Mouse (Mus musculus) stomach, embryonic 15.5 days (tissue): ENCODE measurements around the gene Exoc6. TPM values are rescaled to one million over a fixed set of nuclear protein-coding genes. Genes with fewer than 3 reads are reported as not detected.
A peak's percentile ranks its signal among the peaks of the same experiment; 100 is the strongest.
"Not testable (repeated sequence)": the region's sequence is repeated elsewhere in the genome, so short reads cannot be mapped to it uniquely, and the experiment has no call there.

ENCODE experiments used
- ATAC-seq: fragments of 200-750 bp; cut with Nextera tagmentation; 2 replicates; pipeline ENCODE4 v1.8.0; 2017; ENCODE audit warnings: low read depth, moderate number of reproducible peaks, moderate TSS enrichment; ENCODE audit not compliant: insufficient read depth, low FRiP score
- H3K27ac ChIP-seq: fragments of 300-500 bp; sonication (generic); 2 replicates; pipeline ENCODE4 v1.5.1; 2015; ENCODE audit warnings: mild to moderate bottlenecking, inconsistent platforms
- H3K27me3 ChIP-seq: fragments of 300-500 bp; sonication (generic); replicated peaks from 2 replicates; pipeline ENCODE4 v1.6.1; 2015; ENCODE audit warnings: inconsistent platforms
- H3K36me3 ChIP-seq: fragments of 300-500 bp; sonication (generic); 2 replicates; pipeline ENCODE4 v1.6.1; 2015; ENCODE audit warnings: inconsistent platforms
- H3K4me1 ChIP-seq: fragments of 300-500 bp; sonication (generic); 2 replicates; pipeline ENCODE4 v1.6.1; 2015; ENCODE audit warnings: inconsistent platforms
- H3K4me2 ChIP-seq: fragments of 300-500 bp; sonication (generic); 2 replicates; pipeline ENCODE4 v1.6.1; 2015; ENCODE audit warnings: mild to moderate bottlenecking, inconsistent platforms
- H3K4me3 ChIP-seq: fragments of 300-500 bp; sonication (generic); replicated peaks from 2 replicates; pipeline ENCODE4 v1.5.1; 2015; ENCODE audit warnings: inconsistent platforms
- H3K9ac ChIP-seq: fragments of 300-500 bp; sonication (generic); 2 replicates; pipeline ENCODE4 v1.6.1; 2015; ENCODE audit warnings: inconsistent platforms
- H3K9me3 ChIP-seq: fragments of 300-500 bp; sonication (generic); 2 replicates; pipeline ENCODE4 v1.6.1; 2016; ENCODE audit warnings: inconsistent platforms
- WGBS: fragments of 180-500 bp; shearing (Covaris S2); methylation state at CpG from one replicate; pipeline ENCODE4 v1.1.7; 2015; 5-methylcytosine and 5-hydroxymethylcytosine counted together
- polyA plus RNA-seq: library from polyadenylated mRNA; unstranded; fragments of >200 nt; fragmentation: Nextera tagmentation; extraction: Ambion mirVana; gene quantifications from 2 replicates; pipeline ENCODE4 v1.2.1, GENCODE M21; 2015

Exoc6 gene
- polyA plus RNA-seq, 1 experiment from 2014 or later, result 14.9 TPM

GRCm38 (mm10) chr19:37526768-37527167, 23.4 kb upstream of the Exoc6 start:
- H3K27me3 ChIP-seq, result no peaks in the 10 kb centered on the region
- H3K27ac ChIP-seq, result no peak overlapping the region
- no peak overlapping the region for H3K4me2 ChIP-seq
- H3K9me3 ChIP-seq, result no peaks in the 10 kb centered on the region
- WGBS, result 30% methylated on average over 8 of the region's 8 CpGs
- no peaks in the 10 kb centered on the region for H3K36me3 ChIP-seq
- no peak for ATAC-seq
- no peaks in the 10 kb centered on the region for H3K4me1 ChIP-seq
- H3K9ac ChIP-seq, result no peak overlapping the region
- no peak overlapping the region for H3K4me3 ChIP-seq

GRCm38 (mm10) chr19:37527736-37528135, 22.5 kb upstream of the Exoc6 start:
- ATAC-seq, H3K9ac ChIP-seq, H3K4me1 ChIP-seq, H3K4me2 ChIP-seq, H3K4me3 ChIP-seq, H3K27ac ChIP-seq, H3K36me3 ChIP-seq, H3K9me3 ChIP-seq, H3K27me3 ChIP-seq: not testable (repeated sequence)
- 92% methylated on average over 3 of the region's 3 CpGs for WGBS

GRCm38 (mm10) chr19:37528581-37528980, 21.6 kb upstream of the Exoc6 start:
- H3K27me3 ChIP-seq, result no peaks in the 10 kb centered on the region
- H3K36me3 ChIP-seq, result no peaks in the 10 kb centered on the region
- H3K9me3 ChIP-seq, result no peaks in the 10 kb centered on the region
- no peak for ATAC-seq
- no peak overlapping the region for H3K27ac ChIP-seq
- no peaks in the 10 kb centered on the region for H3K4me1 ChIP-seq
- 15% methylated on average over 6 of the region's 6 CpGs for WGBS
- no peak overlapping the region for H3K4me3 ChIP-seq
- no peak overlapping the region for H3K9ac ChIP-seq
- no peak overlapping the region for H3K4me2 ChIP-seq

GRCm38 (mm10) chr19:37529296-37529695, 20.9 kb upstream of the Exoc6 start:
- Histone ChIP-seq H3K9ac (no peak overlapping the region), H3K27ac (no peak overlapping the region), H3K36me3 (no peaks in the 10 kb centered on the region), H3K9me3 (no peaks in the 10 kb centered on the region), H3K4me3 (no peak overlapping the region), H3K27me3 (no peaks in the 10 kb centered on the region), H3K4me2 (no peak overlapping the region), H3K4me1 (no peaks in the 10 kb centered on the region)
- ATAC-seq, result no peak
- 80% methylated on average over 9 of the region's 9 CpGs for WGBS

GRCm38 (mm10) chr19:37529975-37530515, 20.2 kb upstream of the Exoc6 start:
- 32% methylated on average over 7 of the region's 7 CpGs for WGBS
- Histone ChIP-seq H3K9me3 (no peaks in the 10 kb centered on the region), H3K36me3 (no peaks in the 10 kb centered on the region), H3K27ac (no peak overlapping the region), H3K4me2 (no peak overlapping the region), H3K9ac (no peak overlapping the region), H3K27me3 (no peaks in the 10 kb centered on the region), H3K4me1 (no peaks in the 10 kb centered on the region), H3K4me3 (no peak overlapping the region)
- ATAC-seq, result no peak

- WGBS, result 74% methylated on average over 3 of the region's 3 CpGs
- no peak overlapping the region for H3K27ac ChIP-seq
- H3K27me3 ChIP-seq, result no peaks in the 10 kb centered on the region
Observed at GRCm38 (mm10) chr19:37530601-37531000, 19.6 kb upstream of the Exoc6 start.

GRCm38 (mm10) chr19:37531200-37531845, 18.9 kb upstream of the Exoc6 start:
- no peaks in the 10 kb centered on the region for H3K4me1 ChIP-seq
- H3K27ac ChIP-seq, result no peak overlapping the region
- no peaks in the 10 kb centered on the region for H3K9me3 ChIP-seq
- no peaks in the 10 kb centered on the region for H3K27me3 ChIP-seq
- WGBS, result 65% methylated on average over 7 of the region's 7 CpGs
- ATAC-seq, result no peak
- no peak overlapping the region for H3K4me2 ChIP-seq
- no peak overlapping the region for H3K9ac ChIP-seq
- no peak overlapping the region for H3K4me3 ChIP-seq
- H3K36me3 ChIP-seq, result no peaks in the 10 kb centered on the region

More at GRCm38 (mm10) chr19:37530601-37531000, 19.6 kb upstream of the Exoc6 start:
- Histone ChIP-seq H3K9me3 (no peaks in the 10 kb centered on the region), H3K4me2 (no peak overlapping the region), H3K4me3 (no peak overlapping the region), H3K4me1 (no peaks in the 10 kb centered on the region), H3K36me3 (no peaks in the 10 kb centered on the region), H3K9ac (no peak overlapping the region)
- ATAC-seq, result no peak

- no peaks in the 10 kb centered on the region for H3K36me3 ChIP-seq
- no peak overlapping the region for H3K27ac ChIP-seq
- ATAC-seq, result no peak
Observed at GRCm38 (mm10) chr19:37533196-37533595, 17.0 kb upstream of the Exoc6 start.

GRCm38 (mm10) chr19:37534737-37535365, 15.4 kb upstream of the Exoc6 start:
- H3K27ac ChIP-seq, result no peak overlapping the region
- H3K9ac ChIP-seq, result no peak overlapping the region
- H3K27me3 ChIP-seq, result no peaks in the 10 kb centered on the region
- H3K4me2 ChIP-seq, result no peak overlapping the region
- peak; percentile 56; the same call in 1 of the 2 replicates for ATAC-seq
- H3K4me1 ChIP-seq, result no peaks in the 10 kb centered on the region
- 23% methylated on average over 3 of the region's 3 CpGs for WGBS
- no peaks in the 10 kb centered on the region for H3K36me3 ChIP-seq
- H3K9me3 ChIP-seq, result no peaks in the 10 kb centered on the region
- H3K4me3 ChIP-seq, result no peak overlapping the region

More at GRCm38 (mm10) chr19:37533196-37533595, 17.0 kb upstream of the Exoc6 start:
- Histone ChIP-seq H3K9ac (no peak overlapping the region), H3K4me1 (no peaks in the 10 kb centered on the region), H3K4me2 (no peak overlapping the region), H3K4me3 (no peak overlapping the region), H3K27me3 (no peaks in the 10 kb centered on the region), H3K9me3 (no peaks in the 10 kb centered on the region)
- WGBS, result 66% methylated on average over 5 of the region's 5 CpGs

GRCm38 (mm10) chr19:37536426-37536825, 13.8 kb upstream of the Exoc6 start:
- H3K27ac ChIP-seq, result no peak overlapping the region
- no peak overlapping the region for H3K4me3 ChIP-seq
- no peak for ATAC-seq
- H3K4me2 ChIP-seq, result no peak overlapping the region
- no peaks in the 10 kb centered on the region for H3K9me3 ChIP-seq
- no peaks in the 10 kb centered on the region for H3K27me3 ChIP-seq
- no peaks in the 10 kb centered on the region for H3K36me3 ChIP-seq
- no peaks in the 10 kb centered on the region for H3K4me1 ChIP-seq
- no peak overlapping the region for H3K9ac ChIP-seq
- WGBS, result 56% methylated on average over 7 of the region's 7 CpGs

- Histone ChIP-seq H3K9ac (no peak overlapping the region), H3K4me2 (no peak overlapping the region), H3K36me3 (no peaks in the 10 kb centered on the region), H3K4me1 (no peaks in the 10 kb centered on the region), H3K27me3 (no peaks in the 10 kb centered on the region), H3K27ac (no peak overlapping the region), H3K9me3 (no peaks in the 10 kb centered on the region), H3K4me3 (no peak overlapping the region)
- WGBS, result 57% methylated on average over 1 of the region's 1 CpGs
- ATAC-seq, result no peak
Observed at GRCm38 (mm10) chr19:37537717-37538116, 12.5 kb upstream of the Exoc6 start.

GRCm38 (mm10) chr19:37540201-37540600, 10.0 kb upstream of the Exoc6 start:
- H3K4me1 ChIP-seq, result no peaks in the 10 kb centered on the region

More at GRCm38 (mm10) chr19:37540201-37540600, 10.0 kb upstream of the Exoc6 start:
- Histone ChIP-seq H3K9ac (no peak overlapping the region), H3K4me2 (no peak overlapping the region), H3K27me3 (no peaks in the 10 kb centered on the region), H3K27ac (no peak overlapping the region), H3K36me3 (no peaks in the 10 kb centered on the region), H3K4me3 (no peak overlapping the region), H3K9me3 (no peaks in the 10 kb centered on the region)
- WGBS, result 46% methylated on average over 7 of the region's 7 CpGs
- ATAC-seq, result no peak
